Mouse (Mus musculus) testis, adult 2 months (tissue): Measurements from ENCODE around the gene Pnmal2. TPM values are rescaled to one million over a fixed set of nuclear protein-coding genes. Genes with fewer than 3 reads are reported as not detected.
A peak's percentile ranks its signal among the peaks of the same experiment; 100 is the strongest.

Experiments used
- H3K27ac ChIP-seq: fragments of 200-500 bp; 2 replicates; pipeline ENCODE4 v1.5.1; 2012; ENCODE audit warnings: low read depth, low read length; ENCODE audit not compliant: control insufficient read depth, insufficient read depth
- H3K27me3 ChIP-seq: fragments of 200-500 bp; 2 replicates; pipeline ENCODE4 v1.6.1; 2012; ENCODE audit warnings: mild to moderate bottlenecking, low read length, moderate library complexity; ENCODE audit not compliant: control insufficient read depth, insufficient read depth
- H3K36me3 ChIP-seq: fragments of 200-500 bp; 2 replicates; pipeline ENCODE4 v1.6.1; 2012; ENCODE audit warnings: mild to moderate bottlenecking, low read length; ENCODE audit not compliant: control insufficient read depth, insufficient read depth
- H3K4me1 ChIP-seq: fragments of 200-500 bp; 2 replicates; pipeline ENCODE4 v1.6.1; 2012; ENCODE audit warnings: low read length; ENCODE audit not compliant: control insufficient read depth, insufficient read depth
- H3K4me3 ChIP-seq: fragments of 200-500 bp; 2 replicates; pipeline ENCODE4 v1.5.1; 2012; ENCODE audit warnings: low read depth, mild to moderate bottlenecking, low read length, moderate library complexity, mixed read lengths; ENCODE audit not compliant: control insufficient read depth
- CTCF ChIP-seq: fragments of 200-500 bp; IDR thresholded peaks from 2 replicates; pipeline ENCODE4 v1.5.1; 2012; ENCODE audit warnings: low read depth, mild to moderate bottlenecking, inconsistent platforms, low read length, moderate library complexity; ENCODE audit not compliant: control insufficient read depth, insufficient read depth, insufficient replicate concordance
- POLR2A ChIP-seq: fragments of 200-500 bp; IDR thresholded peaks from 2 replicates; pipeline ENCODE4 v1.6.1; 2012; ENCODE audit warnings: low read depth, mild to moderate bottlenecking, inconsistent platforms, low read length, moderate library complexity; ENCODE audit not compliant: control insufficient read depth
- polyA plus RNA-seq: library from polyadenylated mRNA; depleted of rRNA; stranded (reverse); fragments of >200 nt; gene quantifications from 2 replicates; pipeline ENCODE4 v1.2.3, GENCODE M21; 2012; rRNA removed

Pnmal2 gene
- polyA plus RNA-seq, result 34.2 and 41.6 TPM in 2 replicates

- Histone ChIP-seq H3K4me1 (peaks cover 29% of the 10 kb centered on the region), H3K27me3 (no peaks in the 10 kb centered on the region), H3K27ac (peak within 1 kb of the TSS; percentile 82), H3K36me3 (no peaks in the 10 kb centered on the region), H3K4me3 (peak within 1 kb of the TSS; percentile 83)
- TF ChIP-seq POLR2A (peak; percentile 63), CTCF (no peak)
These were observed at the start of gene Pnmal2 for GRCm38 (mm10) chr7:16944061-16944807. TSS of gene Pnmal2 (plus strand) at chr7:16944682.

DNA sequence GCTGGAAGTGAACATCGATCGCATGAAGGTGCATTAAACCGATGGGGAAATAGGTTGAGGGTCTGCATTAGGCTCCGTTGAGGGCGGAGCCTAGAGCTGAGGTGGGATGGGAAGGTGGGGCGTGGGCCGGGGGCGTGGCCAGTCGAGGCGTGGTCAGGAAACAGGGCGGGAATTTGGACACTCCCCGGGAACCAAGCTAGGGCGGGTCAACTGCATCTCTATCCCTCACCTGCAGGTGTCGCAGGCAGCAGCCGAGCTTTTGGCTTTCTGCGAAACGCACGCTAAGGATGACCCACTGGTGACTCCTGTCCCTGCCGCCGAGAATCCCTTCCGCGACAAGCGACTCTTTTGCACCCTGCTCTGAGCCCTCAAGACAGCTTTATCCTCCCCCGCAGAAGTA, 49.5 kb upstream of the Pnmal2 start:
- Histone ChIP-seq H3K27me3 (no peaks in the 10 kb centered on the region), H3K4me1 (peaks cover 28% of the 10 kb centered on the region), H3K36me3 (no peaks in the 10 kb centered on the region), H3K27ac (no peak overlapping the region), H3K4me3 (no peak overlapping the region)
- TF ChIP-seq CTCF (peak; percentile 68; the same call in 1 of the 2 replicates), POLR2A (no peak)

DNA sequence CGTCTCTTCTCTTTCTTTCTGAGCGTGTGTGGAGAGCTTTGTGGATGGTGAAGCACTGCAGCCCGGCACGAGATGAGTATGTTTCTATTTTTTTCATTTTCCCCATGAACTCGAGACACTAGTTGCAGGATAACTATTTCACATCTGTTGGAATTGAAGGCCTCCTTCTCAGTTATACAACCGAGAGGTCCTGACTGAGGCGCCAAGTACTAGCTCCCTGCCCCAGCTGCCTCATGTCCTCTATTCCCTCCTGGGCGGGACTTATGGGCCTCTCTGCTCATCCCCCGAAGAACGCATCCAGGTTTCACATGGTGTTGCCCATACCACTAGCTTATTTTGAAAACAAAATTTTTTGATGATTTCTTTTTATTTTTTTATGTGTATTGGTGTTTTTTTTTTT, 49.0 kb upstream of the Pnmal2 start:
- H3K4me3 ChIP-seq, result no peak overlapping the region
- no peaks in the 10 kb centered on the region for H3K27me3 ChIP-seq
- H3K4me1 ChIP-seq, result peaks cover 30% of the 10 kb centered on the region
- no peak overlapping the region for H3K27ac ChIP-seq
- H3K36me3 ChIP-seq, result no peaks in the 10 kb centered on the region
- TF ChIP-seq CTCF, result no peak
- TF ChIP-seq POLR2A, result no peak

GRCm38 (mm10) chr7:16900526-16900925, 44.0 kb upstream of the Pnmal2 start:
- H3K27ac ChIP-seq, result no peak overlapping the region; the same call in 1 of the 2 replicates

DNA sequence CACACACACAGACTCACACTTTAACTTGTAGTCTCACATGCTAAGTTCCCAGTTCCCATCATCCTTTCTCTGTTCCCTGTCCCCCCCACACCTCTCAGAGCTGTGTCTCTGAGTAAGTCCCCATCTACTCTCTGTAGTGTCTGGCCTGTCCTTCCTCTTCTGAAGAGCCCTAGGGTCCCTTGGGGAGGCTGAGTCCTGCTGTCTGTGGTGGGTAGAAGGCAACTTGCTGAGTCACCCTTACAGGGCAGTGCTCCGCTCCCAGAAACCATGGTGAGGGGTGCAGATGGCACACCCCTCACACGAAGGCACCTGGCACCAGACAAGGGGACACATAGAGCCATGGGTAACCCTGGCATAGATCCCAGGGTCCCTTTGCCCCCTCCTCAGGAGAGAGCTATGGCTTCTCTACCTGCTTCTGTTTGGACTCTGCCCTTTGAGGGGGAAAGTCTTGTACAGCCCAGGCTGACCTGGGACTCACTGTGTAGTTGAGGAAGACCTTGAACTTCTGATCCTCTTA, 41.0 kb upstream of the Pnmal2 start:
- Histone ChIP-seq H3K36me3 (no peaks in the 10 kb centered on the region), H3K4me1 (peaks cover 11% of the 10 kb centered on the region), H3K4me3 (no peak overlapping the region), H3K27me3 (no peaks in the 10 kb centered on the region), H3K27ac (no peak overlapping the region)
- TF ChIP-seq POLR2A (no peak), CTCF (no peak)

More at GRCm38 (mm10) chr7:16900526-16900925, 44.0 kb upstream of the Pnmal2 start:
- Histone ChIP-seq H3K36me3 (no peaks in the 10 kb centered on the region), H3K27me3 (no peaks in the 10 kb centered on the region), H3K4me1 (peaks cover 6% of the 10 kb centered on the region), H3K4me3 (no peak overlapping the region)
- TF ChIP-seq CTCF (no peak), POLR2A (no peak)

GRCm38 (mm10) chr7:16904120-16904675, 40.3 kb upstream of the Pnmal2 start:
- no peak for TF ChIP-seq CTCF
- H3K27ac ChIP-seq, result no peak overlapping the region
- H3K4me3 ChIP-seq, result no peak overlapping the region
- no peaks in the 10 kb centered on the region for H3K36me3 ChIP-seq
- peaks cover 11% of the 10 kb centered on the region for H3K4me1 ChIP-seq
- no peaks in the 10 kb centered on the region for H3K27me3 ChIP-seq

GRCm38 (mm10) chr7:16905491-16906021, 38.9 kb upstream of the Pnmal2 start:
- peaks cover 8% of the 10 kb centered on the region for H3K4me1 ChIP-seq
- no peak overlapping the region for H3K4me3 ChIP-seq
- no peaks in the 10 kb centered on the region for H3K36me3 ChIP-seq
- no peaks in the 10 kb centered on the region for H3K27me3 ChIP-seq
- TF ChIP-seq POLR2A (no peak), CTCF (no peak)
- no peak overlapping the region for H3K27ac ChIP-seq
